Mouse (Mus musculus) cerebellum, adult 2 months (tissue): ENCODE measurements around the gene Nop53. TPM values are rescaled to one million over a fixed set of nuclear protein-coding genes. Genes with fewer than 3 reads are reported as not detected.

Experiments used
- DNase-seq, 2 experiments: peaks; one replicate each; pipeline ENCODE4 v3.0.0; 2021
- H3K27ac ChIP-seq: fragments of 200-500 bp; 2 replicates; pipeline ENCODE4 v1.5.1; 2012; ENCODE audit warnings: low read length, control low read depth, inconsistent platforms; ENCODE audit not compliant: insufficient read depth
- H3K27me3 ChIP-seq: fragments of 200-500 bp; 2 replicates; pipeline ENCODE4 v1.6.1; 2012; ENCODE audit warnings: inconsistent platforms, mild to moderate bottlenecking, low read length, moderate library complexity; ENCODE audit not compliant: control insufficient read depth, insufficient read depth
- H3K4me1 ChIP-seq: fragments of 200-500 bp; 2 replicates; pipeline ENCODE4 v1.6.1; 2011; ENCODE audit warnings: low read length; ENCODE audit not compliant: control insufficient read depth, insufficient read depth
- H3K4me3 ChIP-seq: fragments of 200-500 bp; replicated peaks from 2 replicates; pipeline ENCODE3; 2011; ENCODE audit warnings: mild to moderate bottlenecking, low read depth, low read length, control low read depth; ENCODE audit not compliant: insufficient read depth
- CTCF ChIP-seq: fragments of 200-500 bp; IDR thresholded peaks from 2 replicates; pipeline ENCODE4 v1.5.1; 2011; ENCODE audit warnings: low read depth, mild to moderate bottlenecking, control low read depth, low read length, moderate library complexity, borderline replicate concordance; ENCODE audit not compliant: insufficient read depth
- POLR2A ChIP-seq: fragments of 200-500 bp; IDR thresholded peaks from 2 replicates; pipeline ENCODE4 v1.6.1; 2011; ENCODE audit warnings: low read length, control low read depth, borderline replicate concordance; ENCODE audit not compliant: insufficient read depth
- WGBS: fragments of 180-500 bp; shearing (Covaris S2); methylation state at CpG from one replicate; pipeline ENCODE4 v1.1.7; 2018; 5-methylcytosine and 5-hydroxymethylcytosine counted together
- polyA plus RNA-seq: library from polyadenylated mRNA; depleted of rRNA; stranded (reverse); fragments of >200 nt; gene quantifications from 2 replicates; pipeline ENCODE4 v1.2.3, GENCODE M21; 2012

The Nop53 gene
- polyA plus RNA-seq, 1 experiment = 108 TPM

DNA sequence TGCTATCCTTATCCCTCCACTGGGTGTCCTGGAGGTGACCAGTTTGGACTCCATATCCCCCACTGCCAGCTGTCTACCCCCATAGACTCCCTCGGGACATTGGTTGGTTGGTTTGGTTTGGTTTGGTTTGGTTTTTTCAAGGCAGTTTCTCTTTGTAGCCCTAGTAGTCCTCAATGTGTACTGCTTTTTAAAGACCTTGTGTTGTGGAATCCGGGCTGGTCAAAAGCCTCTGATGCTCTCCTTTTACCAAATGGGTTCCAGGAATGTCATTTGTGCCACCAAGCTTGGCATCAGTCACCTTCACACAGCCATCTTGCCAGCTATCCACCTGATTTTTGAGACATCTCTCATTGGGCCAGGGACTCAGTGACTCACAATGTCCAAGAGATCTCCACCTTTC lies 31.1 kb downstream of the Nop53 start:
- no peak for DNase-seq
- 87% methylated on average over 2 of the region's 2 CpGs for WGBS
- Histone ChIP-seq H3K4me3 (no peak overlapping the region), H3K27ac (no peak overlapping the region), H3K27me3 (no peaks in the 10 kb centered on the region), H3K4me1 (no peaks in the 10 kb centered on the region)
- TF ChIP-seq POLR2A = no peak
- TF ChIP-seq CTCF = no peak

DNA sequence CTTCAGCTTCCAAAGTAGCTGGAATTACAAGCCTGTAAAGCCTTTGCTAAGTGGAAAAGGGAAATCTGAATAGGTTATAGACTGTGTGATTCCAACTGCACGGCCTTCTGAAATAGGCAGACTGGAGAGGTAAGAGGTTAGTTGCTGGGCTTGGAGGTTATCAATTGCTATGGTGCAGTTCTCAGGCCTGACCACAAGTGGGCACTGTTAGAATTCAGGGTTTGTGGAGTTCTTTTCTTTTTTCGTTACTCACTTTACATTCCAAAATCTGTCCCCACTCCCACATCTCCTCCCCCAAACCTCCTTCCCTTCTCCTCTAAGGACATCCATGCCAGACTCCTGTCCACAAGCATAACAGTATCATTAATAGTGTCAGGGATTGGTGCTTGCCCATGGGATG lies 31.6 kb downstream of the Nop53 start:
- 31% methylated on average over 2 of the region's 2 CpGs for WGBS
- Histone ChIP-seq H3K4me1 (no peaks in the 10 kb centered on the region), H3K4me3 (no peak overlapping the region), H3K27me3 (no peaks in the 10 kb centered on the region), H3K27ac (no peak overlapping the region)
- peak in 1 of 2 experiments; percentile 38 for DNase-seq
- no peak for TF ChIP-seq POLR2A
- peak; percentile 56; the same call in 1 of the 2 replicates for TF ChIP-seq CTCF

GRCm38 (mm10) chr7:15912183-15912582 lies 33.7 kb downstream of the Nop53 start:
- no peaks in the 10 kb centered on the region; the same call in 1 of the 2 replicates for H3K4me1 ChIP-seq
- H3K4me3 ChIP-seq = no peak overlapping the region
- no peaks in the 10 kb centered on the region for H3K27me3 ChIP-seq
- 2% methylated on average over 4 of the region's 4 CpGs for whole genome bisulfite sequencing
- TF ChIP-seq CTCF (peak; percentile 68), POLR2A (no peak)
- no peak overlapping the region for H3K27ac ChIP-seq
- peak; percentile 47 to 57 for DNase-seq

GRCm38 (mm10) chr7:15910521-15910920 lies 35.4 kb downstream of the Nop53 start:
- Histone ChIP-seq H3K27ac (no peak overlapping the region), H3K27me3 (no peaks in the 10 kb centered on the region), H3K4me3 (no peak overlapping the region), H3K4me1 (no peaks in the 10 kb centered on the region; the same call in 1 of the 2 replicates)
- no peak for DNase-seq
- TF ChIP-seq CTCF = no peak
- TF ChIP-seq POLR2A = no peak
- 83% methylated on average over 5 of the region's 5 CpGs for WGBS

DNA sequence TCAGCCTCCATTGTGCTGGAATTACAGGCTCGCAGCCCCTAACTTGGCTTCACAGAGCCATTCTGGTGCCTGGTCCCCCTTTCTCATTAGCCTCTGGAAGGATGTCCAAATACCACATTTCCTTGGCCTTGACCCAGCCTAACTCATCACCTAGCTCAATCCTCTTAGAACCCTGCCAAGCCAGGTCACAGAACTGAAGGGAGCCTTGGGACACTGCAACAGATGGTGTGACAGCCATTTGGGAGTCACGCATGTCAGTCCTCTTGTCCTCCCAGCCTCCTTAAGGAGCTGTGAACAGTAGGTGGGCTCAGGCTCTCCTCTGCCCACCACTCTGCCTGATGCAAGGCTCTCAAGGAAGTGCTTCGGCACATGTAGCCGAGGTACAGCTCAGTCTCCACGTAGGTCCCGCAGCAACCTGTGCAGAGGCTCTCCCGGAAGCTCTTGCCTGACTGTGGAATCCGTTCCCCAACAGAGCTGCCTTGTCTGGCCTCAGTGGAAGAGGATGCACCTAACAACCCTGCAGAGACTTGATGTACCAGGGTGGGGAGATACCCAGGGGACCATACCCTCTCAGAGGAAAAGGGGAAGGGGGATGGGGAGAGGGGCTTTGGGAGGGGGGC lies 37.8 kb downstream of the Nop53 start:
- TF ChIP-seq POLR2A (no peak), CTCF (no peak)
- 62% methylated on average over 8 of the region's 8 CpGs for WGBS
- H3K27ac ChIP-seq = no peak overlapping the region
- H3K4me1 ChIP-seq = no peaks in the 10 kb centered on the region; the same call in 1 of the 2 replicates
- H3K4me3 ChIP-seq = no peak overlapping the region
- H3K27me3 ChIP-seq = no peaks in the 10 kb centered on the region
- no peak for DNase-seq

GRCm38 (mm10) chr7:15906602-15907001 lies 39.3 kb downstream of the Nop53 start:
- Histone ChIP-seq H3K4me3 (no peak overlapping the region), H3K27ac (no peak overlapping the region), H3K27me3 (no peaks in the 10 kb centered on the region), H3K4me1 (no peaks in the 10 kb centered on the region; the same call in 1 of the 2 replicates)
- TF ChIP-seq CTCF = no peak
- no peak for TF ChIP-seq POLR2A
- 67% methylated on average over 1 of the region's 1 CpGs for WGBS
- DNase-seq = no peak

- no peaks in the 10 kb centered on the region for H3K27me3 ChIP-seq
- WGBS = 75% methylated on average over 7 of the region's 7 CpGs
- no peak overlapping the region for H3K4me3 ChIP-seq
- H3K4me1 ChIP-seq = no peaks in the 10 kb centered on the region; the same call in 1 of the 2 replicates
- no peak for TF ChIP-seq POLR2A
- TF ChIP-seq CTCF = no peak
- DNase-seq = no peak
- no peak overlapping the region for H3K27ac ChIP-seq
Measured at GRCm38 (mm10) chr7:15905861-15906260, 40.0 kb downstream of the Nop53 start.

- H3K4me1 ChIP-seq = no peaks in the 10 kb centered on the region
- DNase-seq = no peak
- no peaks in the 10 kb centered on the region for H3K27me3 ChIP-seq
- no peak for TF ChIP-seq POLR2A
- TF ChIP-seq CTCF = no peak
- 81% methylated on average over 9 of the region's 9 CpGs for WGBS
- no peak overlapping the region for H3K27ac ChIP-seq
- no peak overlapping the region for H3K4me3 ChIP-seq
Measured at GRCm38 (mm10) chr7:15901366-15902048, 44.4 kb downstream of the Nop53 start.
